Mouse (Mus musculus) layer of hippocampus, adult 6 months (tissue): ENCODE measurements around the gene Suox. TPM values are rescaled to one million over a fixed set of nuclear protein-coding genes. Genes with fewer than 3 reads are reported as not detected.

Experiments
- long read RNA-seq, 2 experiments: library from polyadenylated mRNA; unstranded; transcript quantifications; one replicate each; pipeline ENCODE4 v2.0.0; 2019 to 2020
- polyA plus RNA-seq: library from polyadenylated mRNA; unstranded; fragments of <200 nt; fragmentation: Nextera tagmentation; gene quantifications from 2 replicates; pipeline ENCODE4 v1.2.3, GENCODE M21; 2021

The Suox gene
- 9.6 and 10.0 TPM in 2 replicates for polyA plus RNA-seq
- long read RNA-seq, experiment 1, transcript Suox-201 (4 exons, 2,497 nt) = major isoform, 14 of 17 reads
- long read RNA-seq, experiment 1, partial matches to known transcripts = 1 of 17 reads
- long read RNA-seq, experiment 1, other reads (novel, unspliced or antisense) = 2 of 17 reads
- long read RNA-seq, experiment 2, transcript Suox-201 (4 exons, 2,497 nt) = major isoform, 28 of 38 reads
- long read RNA-seq, experiment 2, partial matches to known transcripts = 8 of 38 reads
- long read RNA-seq, experiment 2, other reads (novel, unspliced or antisense) = 2 of 38 reads

GRCm38 (mm10) chr10:128673763-128674468 lies at the start of gene Suox:
Suox (minus strand) TSS chr10:128674073.

GRCm38 (mm10) chr10:128704491-128705316 lies 30.8 kb upstream of the Suox start, which contains the start of gene Cdk2:
Cdk2 (minus strand) TSS chr10:128705031.

GRCm38 (mm10) chr10:128703895-128704294 lies 30.0 kb upstream of the Suox start, which contains the start of gene Pmel:
Pmel (plus strand) TSS chr10:128704195.

GRCm38 (mm10) chr10:128695992-128696807 lies 22.3 kb upstream of the Suox start, which contains the start of gene Rab5b:
Rab5b (minus strand) TSS chr10:128696264.

GRCm38 (mm10) chr10:128645111-128646011 lies 28.5 kb downstream of the Suox start, which contains the start of gene Ikzf4:
Ikzf4 (minus strand) TSS chr10:128645991.

GRCm38 (mm10) chr10:128626311-128627310 lies 47.3 kb downstream of the Suox start, which contains the start of gene Rps26:
Rps26 (minus strand) TSS chr10:128626747.

Other genes starting within 250 kb of the Suox start
- 80.0 and 92.3 TPM in 2 replicates for gene Smarcc2, start 214.8 kb downstream of the Suox start, polyA plus RNA-seq
- 843 and 993 TPM in 2 replicates for gene Myl6, start 179.9 kb downstream of the Suox start, polyA plus RNA-seq
- 2.1 and 3.8 TPM in 2 replicates for gene Myl6b, start 175.4 kb downstream of the Suox start, polyA plus RNA-seq
- gene Esyt1, start 148.2 kb downstream of the Suox start, polyA plus RNA-seq = 2.3 and 2.6 TPM in 2 replicates
- gene Zc3h10, start 126.3 kb downstream of the Suox start, polyA plus RNA-seq = 5.6 and 5.8 TPM in 2 replicates
- 6,437 and 7,138 TPM in 2 replicates for gene Rpl41, start 124.8 kb downstream of the Suox start, polyA plus RNA-seq
- gene Pa2g4, start 108.1 kb downstream of the Suox start, polyA plus RNA-seq = 50.7 TPM in 2 replicates
- gene Erbb3, start 84.4 kb downstream of the Suox start, polyA plus RNA-seq = 1.3 and 1.5 TPM in 2 replicates
- 1,260 and 1,337 TPM in 2 replicates for gene Rps26, start 47.3 kb downstream of the Suox start, polyA plus RNA-seq
- 3.5 and 4.4 TPM in 2 replicates for gene Ikzf4, start 28.1 kb downstream of the Suox start, polyA plus RNA-seq
- gene Rab5b, start 22.2 kb upstream of the Suox start, polyA plus RNA-seq = 50.2 and 54.3 TPM in 2 replicates
- gene Pmel, start 30.1 kb upstream of the Suox start, polyA plus RNA-seq = 0.64 and 0.75 TPM in 2 replicates
- 1.2 and 1.5 TPM in 2 replicates for gene Cdk2, start 31.0 kb upstream of the Suox start, polyA plus RNA-seq
- 5.3 TPM in 2 replicates for gene Dgka, start 70.8 kb upstream of the Suox start, polyA plus RNA-seq
- gene Pym1, start 73.8 kb upstream of the Suox start, polyA plus RNA-seq = 6.5 and 6.7 TPM in 2 replicates
- gene Mmp19, start 116.8 kb upstream of the Suox start, polyA plus RNA-seq = 0.11 and 0.31 TPM in 2 replicates
- 14.7 and 15.1 TPM in 2 replicates for gene Dnajc14, start 130.0 kb upstream of the Suox start, polyA plus RNA-seq
- 4.6 and 4.7 TPM in 2 replicates for gene Tmem198b, start 130.3 kb upstream of the Suox start, polyA plus RNA-seq
- gene Sarnp, start 143.3 kb upstream of the Suox start, polyA plus RNA-seq = 132 and 144 TPM in 2 replicates
- gene Ormdl2, start 147.6 kb upstream of the Suox start, polyA plus RNA-seq = 22.3 and 35.3 TPM in 2 replicates
- gene Gdf11, start 217.6 kb upstream of the Suox start, polyA plus RNA-seq = 6.8 and 7.9 TPM in 2 replicates
- 190 and 257 TPM in 2 replicates for gene Cd63, start 226.9 kb upstream of the Suox start, polyA plus RNA-seq
- 10.0 and 83.5 TPM in 2 replicates for gene Rdh5, start 248.8 kb upstream of the Suox start, polyA plus RNA-seq
- gene Bloc1s1, start 250.0 kb upstream of the Suox start, polyA plus RNA-seq = 356 and 436 TPM in 2 replicates